Mouse (Mus musculus) small intestine, adult 2 months (tissue): ENCODE measurements around the gene Fsd1.

Experiments used
- CTCF ChIP-seq: fragments of 200-500 bp; IDR thresholded peaks from 2 replicates; pipeline ENCODE4 v1.5.1; 2012; ENCODE audit warnings: low read depth, mild to moderate bottlenecking, control low read depth, inconsistent platforms, low read length, moderate library complexity, mixed read lengths; ENCODE audit not compliant: insufficient replicate concordance, insufficient read length; ENCODE audit errors: extremely low read depth
- POLR2A ChIP-seq: fragments of 200-500 bp; IDR thresholded peaks from 2 replicates; pipeline ENCODE4 v1.6.1; 2012; ENCODE audit warnings: low read depth, mild to moderate bottlenecking, control low read depth, inconsistent platforms, low read length, moderate library complexity

DNA sequence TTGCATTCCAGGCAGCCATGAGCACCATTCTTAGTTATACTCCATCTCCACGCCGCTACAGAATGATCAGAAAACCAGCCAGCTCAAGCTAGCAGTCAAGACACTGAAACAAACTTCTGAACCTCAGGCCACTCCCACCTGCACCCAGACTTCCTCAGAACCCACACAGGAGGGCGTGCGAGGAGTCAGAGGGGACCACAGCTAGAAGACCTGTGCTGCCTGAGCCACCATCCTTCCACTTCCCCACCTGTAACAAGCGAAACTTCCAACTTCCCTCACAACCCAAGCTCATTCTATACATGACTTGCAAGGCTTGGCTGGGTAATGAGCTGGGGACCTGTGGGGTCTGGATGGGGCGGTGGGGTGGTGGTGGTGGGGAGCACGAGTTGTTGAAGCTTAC is 46.5 kb downstream of the Fsd1 start:
- TF ChIP-seq POLR2A (no peak), CTCF (no peak)
